Mouse (Mus musculus) spleen, postnatal 14 days (tissue): ENCODE data around the gene Gm6034.
A peak's percentile ranks its signal among the peaks of the same experiment; 100 is the strongest.
"Not testable (repeated sequence)": the region's sequence is repeated elsewhere in the genome, so short reads cannot be mapped to it uniquely, and the experiment has no call there.

Experiments
- DNase-seq, 2 experiments: peaks; one replicate each; pipeline ENCODE4 v3.0.0; 2021 to 2022; ENCODE audit warnings: low spot score in 2 of 2

The Gm6034 gene

GRCm38 (mm10) chr17:36022922-36023321 lies 19.8 kb upstream of the Gm6034 start:
- DNase-seq: no peak

DNA sequence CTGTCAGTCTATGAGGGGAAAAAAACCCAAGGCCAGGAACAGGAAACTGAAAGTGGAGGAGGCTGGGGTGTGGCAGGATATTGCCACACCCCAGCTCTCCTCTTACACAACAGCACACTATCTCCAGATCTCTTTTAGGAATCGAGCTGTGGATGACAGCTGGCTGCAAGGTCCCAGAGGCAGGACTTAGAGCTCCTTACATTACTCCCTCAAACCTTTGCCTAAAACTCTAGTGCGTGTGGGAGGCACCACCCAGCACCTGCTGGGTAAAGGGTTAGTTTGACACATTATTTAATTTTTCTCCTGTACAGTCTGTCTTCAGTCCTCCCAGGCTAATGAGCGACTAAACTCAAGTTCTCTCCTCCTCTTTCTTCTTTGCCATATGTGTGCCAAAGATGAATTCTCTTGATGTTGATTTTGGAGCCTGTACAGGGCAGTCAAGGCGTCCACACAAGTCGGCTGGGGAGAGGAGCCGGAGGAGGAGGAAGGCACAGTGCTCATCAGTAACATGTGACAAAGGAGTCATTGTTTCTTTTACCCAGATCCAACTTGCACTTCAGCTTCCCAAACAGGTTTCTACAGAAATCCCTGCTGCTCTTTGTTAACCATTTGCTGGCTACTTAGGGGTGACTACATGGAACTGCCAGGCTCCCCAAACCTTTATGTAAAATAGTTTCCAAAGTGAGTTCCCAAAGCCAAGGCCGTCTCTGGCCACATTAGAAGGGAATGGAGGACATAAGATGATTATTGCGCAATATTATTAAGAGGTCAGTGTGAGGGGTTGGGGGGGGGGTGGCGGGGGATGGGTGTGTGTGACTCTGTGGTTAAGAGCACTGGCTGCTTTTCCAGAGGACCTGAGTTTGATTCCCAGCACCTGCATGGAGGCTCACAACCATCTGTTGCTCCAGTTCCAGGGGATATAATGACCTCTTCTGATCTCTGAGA lies 18.8 kb upstream of the Gm6034 start:
- DNase-seq: no peak

- no peak for DNase-seq
These were observed 17.6 kb upstream of the Gm6034 start for GRCm38 (mm10) chr17:36025197-36025596.

- no peak for DNase-seq
These were observed 16.9 kb upstream of the Gm6034 start for GRCm38 (mm10) chr17:36025901-36026300.

DNA sequence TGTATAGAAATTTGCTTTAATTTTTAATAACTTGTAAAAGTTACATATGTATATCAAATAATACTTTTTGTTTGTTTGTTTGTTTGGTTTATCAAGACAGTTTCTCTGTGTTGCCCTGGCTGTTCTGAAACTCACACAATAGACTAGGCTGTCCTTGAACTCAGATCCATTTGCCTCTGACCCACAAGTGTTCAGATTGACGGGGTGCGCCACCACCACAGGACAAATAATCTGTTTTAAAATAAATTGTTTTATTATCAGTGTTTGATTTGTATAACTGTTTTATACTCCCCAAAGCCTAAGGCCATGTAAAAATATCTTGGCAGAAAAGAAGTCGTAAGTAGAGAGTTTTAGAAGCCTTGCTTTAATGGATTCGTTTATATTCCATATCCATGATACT lies 15.1 kb upstream of the Gm6034 start:
- DNase-seq: no peak

GRCm38 (mm10) chr17:36028879-36029619 lies 13.7 kb upstream of the Gm6034 start:
- no peak for DNase-seq

- peak in 1 of 2 experiments; percentile 10 for DNase-seq
These were observed 12.6 kb upstream of the Gm6034 start for GRCm38 (mm10) chr17:36030046-36030702.

- not testable (repeated sequence) for DNase-seq
These were observed 11.8 kb upstream of the Gm6034 start for GRCm38 (mm10) chr17:36030703-36031582.

DNA sequence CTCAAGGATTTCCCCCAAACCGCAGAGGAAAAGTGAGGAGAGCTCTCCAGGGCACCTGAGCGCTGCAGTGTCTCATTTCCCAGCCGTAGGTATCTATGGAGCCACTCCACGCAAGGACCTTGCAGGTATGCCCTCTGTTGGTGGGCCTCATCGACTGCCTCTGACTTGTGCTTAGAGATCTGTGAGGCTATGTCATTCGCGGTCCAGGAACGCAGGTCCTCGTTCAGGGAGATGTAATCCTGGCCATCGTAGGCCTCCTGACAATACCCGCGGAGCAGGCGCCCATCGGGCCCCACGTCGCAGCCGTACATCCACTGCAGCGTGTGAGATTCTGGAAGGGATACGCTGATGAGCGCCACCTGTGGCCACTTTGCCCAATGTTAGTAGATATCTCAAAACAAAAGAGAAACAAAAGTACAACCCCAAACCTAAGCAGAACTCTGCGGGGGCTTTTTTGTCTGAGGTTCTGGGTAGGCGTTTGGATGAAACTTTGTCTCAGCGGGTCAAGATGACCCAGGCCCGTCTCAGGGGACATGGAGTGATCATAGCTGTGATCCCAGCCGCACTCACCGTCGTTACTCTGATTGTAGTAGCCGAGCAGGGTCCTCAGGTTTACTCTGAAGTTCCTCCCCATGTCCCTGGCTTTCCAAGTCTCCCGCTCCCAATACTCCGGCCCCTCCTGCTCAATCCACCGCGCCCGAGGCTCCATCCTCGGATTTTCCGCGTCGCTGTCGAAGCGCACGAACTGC lies 11.0 kb upstream of the Gm6034 start:
- peak; percentile 37 to 56 for DNase-seq

DNA sequence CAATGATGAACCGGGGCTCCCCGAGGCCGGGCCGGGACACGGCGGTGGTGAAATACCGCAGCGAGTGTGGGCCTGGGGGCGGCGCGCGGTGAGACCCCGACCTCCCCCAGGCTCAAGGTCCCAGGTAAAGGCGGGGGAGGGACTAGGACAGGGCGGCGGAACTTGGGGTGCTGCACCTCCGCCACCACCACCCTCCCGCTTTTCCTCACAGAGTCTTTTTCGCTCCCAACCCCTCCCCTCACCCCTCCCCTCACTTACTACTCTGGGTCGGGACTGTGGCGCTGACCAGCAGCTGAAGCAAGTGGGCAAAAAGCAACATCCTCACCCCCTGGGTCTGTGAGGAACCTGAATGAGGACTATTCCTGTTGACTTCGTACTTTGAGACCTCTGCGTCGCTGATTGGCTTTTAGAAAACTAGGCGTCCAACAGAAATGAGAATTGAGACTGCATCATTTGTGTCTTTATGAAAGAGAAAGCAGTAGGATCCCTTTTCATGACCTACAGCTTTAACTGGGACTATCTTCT lies 10.3 kb upstream of the Gm6034 start, which contains the start of gene H2-T23:
Gene H2-T23, minus strand, starts transcription at position 505 of the 525 bp plus-strand sequence.
- peak; percentile 44 to 56 for DNase-seq

DNA sequence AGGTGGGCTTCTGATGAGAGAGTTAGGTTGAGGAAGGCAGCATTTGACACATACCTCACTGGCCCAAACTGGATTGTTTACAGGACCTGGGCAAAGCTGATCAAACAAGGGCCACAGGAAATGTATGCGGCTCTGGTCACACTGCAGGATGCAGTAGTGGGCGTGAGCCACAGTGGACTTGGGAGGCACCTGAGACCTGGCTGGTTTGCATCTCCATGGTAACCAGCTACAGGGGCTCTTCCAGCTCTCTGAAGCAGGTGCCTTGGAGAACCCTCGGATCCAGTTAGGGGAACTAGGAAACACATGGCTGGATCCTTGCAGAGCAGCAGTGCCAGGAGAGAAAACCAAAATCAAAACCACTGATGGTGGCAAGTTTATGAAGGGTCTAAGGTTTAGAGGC lies 8.2 kb upstream of the Gm6034 start:
- not testable (repeated sequence) for DNase-seq

DNA sequence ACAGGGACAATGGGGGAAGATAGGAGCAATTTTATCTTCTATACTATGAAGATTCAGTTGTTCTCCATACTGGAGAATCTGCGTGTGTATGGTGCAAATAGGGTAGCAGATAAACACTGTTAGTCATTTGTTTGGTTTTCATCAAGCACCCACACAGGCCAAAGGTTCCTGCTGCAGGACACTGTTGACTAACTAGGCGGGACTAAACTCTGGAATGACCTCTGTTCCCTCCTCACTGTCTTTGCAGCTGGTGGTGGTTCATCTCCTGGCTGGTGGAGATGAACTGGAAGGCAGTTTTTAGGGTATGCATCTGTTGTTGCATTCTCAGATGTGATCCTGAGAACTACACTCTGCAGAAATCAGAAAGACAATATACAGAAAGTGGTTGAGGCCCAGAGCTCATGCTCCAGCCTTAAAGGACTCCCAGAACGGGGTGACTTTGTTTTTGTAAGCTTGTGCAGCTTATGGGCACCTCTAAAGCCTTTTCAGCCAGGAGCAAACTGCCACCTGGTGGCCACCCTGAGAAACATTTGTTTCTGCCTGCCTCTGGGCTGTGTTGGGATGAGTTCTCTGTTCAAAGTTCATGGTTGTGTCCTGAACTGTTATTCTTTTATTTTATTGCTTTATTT lies 7.6 kb upstream of the Gm6034 start:
- peak; percentile 52 to 72 for DNase-seq

DNA sequence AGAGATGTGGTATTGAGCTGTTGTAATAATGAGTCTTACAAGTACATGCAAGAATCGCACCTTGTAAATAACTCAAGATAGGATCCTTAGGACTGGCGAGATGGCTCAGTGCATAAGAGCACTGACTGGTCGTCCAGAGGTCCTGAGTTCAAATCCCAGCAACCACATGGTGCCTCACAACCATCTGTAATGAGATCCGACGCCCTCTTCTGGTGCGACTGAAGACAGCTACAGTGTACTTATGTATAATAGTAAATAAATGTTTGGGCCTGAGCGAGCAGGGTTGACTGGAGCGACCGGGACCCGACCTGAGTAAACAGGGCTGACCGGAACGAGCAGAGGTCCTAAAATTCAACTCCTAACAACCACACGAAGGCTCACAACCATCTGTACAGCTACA lies 6.6 kb upstream of the Gm6034 start:
- not testable (repeated sequence) for DNase-seq

GRCm38 (mm10) chr17:36040604-36041003 lies 2.2 kb upstream of the Gm6034 start:
- not testable (repeated sequence) for DNase-seq

GRCm38 (mm10) chr17:36042055-36042454 lies 706 bp upstream of the Gm6034 start:
- not testable (repeated sequence) for DNase-seq

GRCm38 (mm10) chr17:36043286-36043685 lies 525 bp downstream of the Gm6034 start:
- no peak for DNase-seq

DNA sequence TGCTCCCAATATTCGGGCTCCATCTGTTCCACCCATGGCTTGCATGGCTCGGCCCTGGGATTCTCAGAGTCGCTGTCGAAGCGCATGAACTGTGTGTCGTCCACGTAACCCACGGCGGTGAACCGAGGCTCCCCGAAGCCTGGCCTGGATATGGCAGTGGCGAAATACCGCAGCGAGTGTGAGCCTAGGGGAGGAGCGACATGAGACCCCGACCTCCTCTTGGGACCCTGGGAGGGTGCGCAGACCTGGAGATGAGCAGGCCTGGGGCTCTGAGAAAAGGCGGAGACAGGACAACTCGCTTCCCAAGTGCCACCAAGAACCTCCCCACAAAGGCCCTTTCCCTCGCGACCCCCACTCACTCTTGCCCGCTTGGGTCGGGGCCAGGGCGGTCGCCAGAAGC lies 15.2 kb downstream of the Gm6034 start:
- not testable (repeated sequence) for DNase-seq

GRCm38 (mm10) chr17:36058362-36058761 lies 15.6 kb downstream of the Gm6034 start, which contains the start of gene Gm11127:
Gm11127 (minus strand) TSS chr17:36058371.
- not testable (repeated sequence) for DNase-seq

- DNase-seq: peak; percentile 72 to 84
These were observed 18.1 kb downstream of the Gm6034 start for GRCm38 (mm10) chr17:36060829-36061228.
